Mouse (Mus musculus): ENCODE results near the gene Calhm5. TPM values are rescaled to one million over a fixed set of nuclear protein-coding genes. Genes with fewer than 3 reads are reported as not detected.
A peak's percentile ranks its signal among the peaks of the same experiment; 100 is the strongest.

The Calhm5 gene
- 0.08 and 0.09 TPM in 2 replicates for polyA plus RNA-seq (2014; fragmentation: Nextera tagmentation; extraction: Ambion mirVana)

- Histone ChIP-seq H3K36me3 (ENCODE audit: control insufficient read depth, insufficient read depth, low read length) (no peaks in the 10 kb centered on the region), H3K4me3 (ENCODE audit: low read depth, low read length) (0 out of 2 replicates have a peak within 1 kb of the TSS, but pooled peaks have one; percentile 6), H3K9me3 (ENCODE audit: control insufficient read depth, low read length) (no peaks in the 10 kb centered on the region), H3K4me1 (replicated peaks; ENCODE audit: control insufficient read depth, insufficient read depth, low read length) (no peaks in the 10 kb centered on the region), H3K27me3 (replicated peaks; ENCODE audit: control insufficient read depth, insufficient read depth, low read length) (no peaks in the 10 kb centered on the region), H3K27ac (ENCODE audit: low read depth, low read length) (no peak within 1 kb of the TSS), H3K4me2 (peak within 1 kb of the TSS; percentile 48), H3K9ac (ENCODE audit: low read depth, low read length) (no peak within 1 kb of the TSS)
- 15% methylated on average over 9 of the region's 9 CpGs for WGBS
- DNase-seq (ENCODE audit: low spot score) (no peak), ATAC-seq (replicated peaks; ENCODE audit: low FRiP score) (peak; percentile 51)
Measured at GRCm38 (mm10) chr10:34096418-34096883, at the start of gene Calhm5. Calhm5 (minus strand) TSS chr10:34096519.

DNA sequence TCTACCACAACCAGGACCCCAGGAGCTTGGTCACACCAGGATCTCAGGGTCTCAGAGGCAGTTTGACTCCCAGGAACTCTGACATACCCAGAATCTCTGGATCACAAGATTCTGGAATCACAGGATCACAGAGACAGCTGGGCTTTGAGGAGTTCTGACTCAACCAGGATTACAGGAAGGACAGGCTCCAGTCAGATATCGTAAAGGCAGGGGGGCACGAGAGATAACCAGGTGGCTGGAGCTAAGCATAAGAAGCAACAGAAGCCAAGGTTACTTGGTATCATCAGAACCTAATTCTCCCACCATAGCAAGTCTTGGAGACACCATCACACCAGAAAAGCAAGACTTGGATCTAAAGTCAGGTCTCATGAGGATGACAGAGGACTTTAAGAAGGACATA lies 45.4 kb upstream of the Calhm5 start:
- H3K9ac ChIP-seq (ENCODE audit: low read depth, low read length): no peak overlapping the region
- H3K4me1 ChIP-seq (replicated peaks; ENCODE audit: control insufficient read depth, insufficient read depth, low read length): no peaks in the 10 kb centered on the region
- H3K36me3 ChIP-seq (ENCODE audit: control insufficient read depth, insufficient read depth, low read length): no peaks in the 10 kb centered on the region
- H3K27ac ChIP-seq (ENCODE audit: low read depth, low read length): no peak overlapping the region
- no peak overlapping the region for H3K4me2 ChIP-seq
- ATAC-seq (replicated peaks; ENCODE audit: low FRiP score): no peak
- WGBS: 59% methylated on average over 2 of the region's 2 CpGs
- no peaks in the 10 kb centered on the region for H3K9me3 ChIP-seq (ENCODE audit: control insufficient read depth, low read length)
- DNase-seq (ENCODE audit: low spot score): no peak
- no peaks in the 10 kb centered on the region for H3K27me3 ChIP-seq (replicated peaks; ENCODE audit: control insufficient read depth, insufficient read depth, low read length)
- no peak overlapping the region for H3K4me3 ChIP-seq (ENCODE audit: low read depth, low read length)

DNA sequence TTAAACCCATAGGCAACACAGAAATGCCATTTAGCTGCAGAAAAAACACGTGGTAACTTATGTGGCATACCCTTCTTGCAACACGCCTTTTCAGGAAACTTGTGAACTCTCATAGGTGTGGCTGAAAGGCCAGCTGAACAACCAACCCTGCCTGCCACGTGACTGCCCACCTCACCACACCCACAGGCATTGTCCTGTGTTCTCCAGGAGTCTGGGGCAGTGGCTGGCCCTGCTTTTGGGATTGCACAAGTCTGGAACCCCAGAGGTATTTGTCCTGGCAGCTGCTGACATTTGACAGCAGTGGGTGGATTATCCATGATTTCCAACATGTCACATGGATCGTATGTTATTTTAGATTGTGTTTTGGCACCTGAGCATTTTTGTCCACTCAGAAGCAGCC lies 43.4 kb upstream of the Calhm5 start:
- no peak for DNase-seq (ENCODE audit: low spot score)
- no peak overlapping the region for H3K4me3 ChIP-seq (ENCODE audit: low read depth, low read length)
- WGBS: 65% methylated on average over 4 of the region's 4 CpGs
- no peaks in the 10 kb centered on the region for H3K27me3 ChIP-seq (replicated peaks; ENCODE audit: control insufficient read depth, insufficient read depth, low read length)
- H3K4me2 ChIP-seq: no peak overlapping the region
- H3K9me3 ChIP-seq (ENCODE audit: control insufficient read depth, low read length): no peaks in the 10 kb centered on the region
- no peak overlapping the region for H3K9ac ChIP-seq (ENCODE audit: low read depth, low read length)
- no peak for ATAC-seq (replicated peaks; ENCODE audit: low FRiP score)
- no peaks in the 10 kb centered on the region for H3K4me1 ChIP-seq (replicated peaks; ENCODE audit: control insufficient read depth, insufficient read depth, low read length)
- no peaks in the 10 kb centered on the region for H3K36me3 ChIP-seq (ENCODE audit: control insufficient read depth, insufficient read depth, low read length)
- H3K27ac ChIP-seq (ENCODE audit: low read depth, low read length): no peak overlapping the region

DNA sequence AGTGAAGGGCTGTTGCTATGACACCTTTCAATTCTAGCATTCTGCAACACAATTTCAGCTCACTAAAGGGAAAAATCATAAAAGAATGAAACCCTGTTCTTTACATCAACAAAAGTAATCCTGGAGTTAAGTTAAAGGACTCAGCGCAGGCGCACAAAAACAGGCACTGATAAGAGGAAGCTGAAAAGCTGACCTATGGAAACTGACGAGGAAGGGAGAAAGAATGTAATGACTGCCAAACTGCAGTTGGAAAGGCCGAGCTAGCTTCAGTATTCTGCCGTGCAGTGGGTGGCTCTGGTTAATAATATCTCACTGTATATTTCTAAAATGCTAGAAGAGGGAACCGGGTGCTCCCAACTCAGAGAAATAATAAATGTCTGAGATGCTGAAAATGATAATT lies 41.7 kb upstream of the Calhm5 start:
- H3K4me1 ChIP-seq (replicated peaks; ENCODE audit: control insufficient read depth, insufficient read depth, low read length): no peaks in the 10 kb centered on the region
- no peak overlapping the region for H3K27ac ChIP-seq (ENCODE audit: low read depth, low read length)
- no peak overlapping the region for H3K9ac ChIP-seq (ENCODE audit: low read depth, low read length)
- DNase-seq (ENCODE audit: low spot score) (no peak), ATAC-seq (replicated peaks; ENCODE audit: low FRiP score) (no peak)
- H3K4me3 ChIP-seq (ENCODE audit: low read depth, low read length): no peak overlapping the region
- H3K36me3 ChIP-seq (ENCODE audit: control insufficient read depth, insufficient read depth, low read length): no peaks in the 10 kb centered on the region
- H3K27me3 ChIP-seq (replicated peaks; ENCODE audit: control insufficient read depth, insufficient read depth, low read length): no peaks in the 10 kb centered on the region
- 48% methylated on average over 6 of the region's 6 CpGs for WGBS
- no peak overlapping the region for H3K4me2 ChIP-seq
- H3K9me3 ChIP-seq (ENCODE audit: control insufficient read depth, low read length): no peaks in the 10 kb centered on the region

- H3K9me3 ChIP-seq (ENCODE audit: control insufficient read depth, low read length): no peaks in the 10 kb centered on the region
- no peak for DNase-seq (ENCODE audit: low spot score)
- no peak overlapping the region for H3K9ac ChIP-seq (ENCODE audit: low read depth, low read length)
- no peak overlapping the region for H3K4me3 ChIP-seq (ENCODE audit: low read depth, low read length)
- WGBS: 44% methylated on average over 6 of the region's 6 CpGs
- ATAC-seq (replicated peaks; ENCODE audit: low FRiP score): no peak
- no peaks in the 10 kb centered on the region for H3K36me3 ChIP-seq (ENCODE audit: control insufficient read depth, insufficient read depth, low read length)
- H3K27me3 ChIP-seq (replicated peaks; ENCODE audit: control insufficient read depth, insufficient read depth, low read length): no peaks in the 10 kb centered on the region
- H3K4me2 ChIP-seq: no peak overlapping the region
- H3K27ac ChIP-seq (ENCODE audit: low read depth, low read length): no peak overlapping the region
- H3K4me1 ChIP-seq (replicated peaks; ENCODE audit: control insufficient read depth, insufficient read depth, low read length): no peaks in the 10 kb centered on the region
Measured at GRCm38 (mm10) chr10:34136432-34136831, 40.1 kb upstream of the Calhm5 start.

GRCm38 (mm10) chr10:34131356-34131755 lies 35.0 kb upstream of the Calhm5 start:
- DNase-seq (ENCODE audit: low spot score) (no peak), ATAC-seq (replicated peaks; ENCODE audit: low FRiP score) (no peak; the same call in 1 of the 2 replicates)
- H3K9ac ChIP-seq (ENCODE audit: low read depth, low read length): no peak overlapping the region
- H3K4me3 ChIP-seq (ENCODE audit: low read depth, low read length): no peak overlapping the region
- H3K9me3 ChIP-seq (ENCODE audit: control insufficient read depth, low read length): no peaks in the 10 kb centered on the region
- no peaks in the 10 kb centered on the region for H3K36me3 ChIP-seq (ENCODE audit: control insufficient read depth, insufficient read depth, low read length)
- 47% methylated on average over 2 of the region's 2 CpGs for WGBS
- H3K4me1 ChIP-seq (replicated peaks; ENCODE audit: control insufficient read depth, insufficient read depth, low read length): no peaks in the 10 kb centered on the region
- H3K4me2 ChIP-seq: no peak overlapping the region
- H3K27ac ChIP-seq (ENCODE audit: low read depth, low read length): no peak overlapping the region
- no peaks in the 10 kb centered on the region for H3K27me3 ChIP-seq (replicated peaks; ENCODE audit: control insufficient read depth, insufficient read depth, low read length)

DNA sequence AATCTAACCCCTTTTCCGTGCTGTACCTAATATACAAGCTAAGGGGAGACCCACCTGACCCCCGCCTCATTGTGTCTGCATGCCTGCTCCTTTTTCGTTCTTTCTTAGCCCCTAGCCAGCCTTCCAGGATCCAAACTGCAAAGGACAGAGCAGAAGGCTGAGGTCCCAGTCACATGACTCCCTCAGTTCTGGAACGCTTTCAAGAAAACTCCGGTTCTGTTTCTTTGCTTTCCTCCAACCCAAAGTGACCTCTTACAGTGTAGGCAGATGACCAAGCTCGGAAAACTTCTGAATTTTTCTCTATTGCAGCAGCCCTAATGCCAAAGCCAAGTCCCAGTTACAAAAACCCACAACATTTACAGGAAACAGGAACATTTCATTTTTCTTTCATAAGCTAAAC lies 32.1 kb upstream of the Calhm5 start:
- ATAC-seq (replicated peaks; ENCODE audit: low FRiP score) (no peak), DNase-seq (ENCODE audit: low spot score) (no peak)
- H3K4me1 ChIP-seq (replicated peaks; ENCODE audit: control insufficient read depth, insufficient read depth, low read length): no peaks in the 10 kb centered on the region
- no peak overlapping the region for H3K4me2 ChIP-seq
- H3K36me3 ChIP-seq (ENCODE audit: control insufficient read depth, insufficient read depth, low read length): no peaks in the 10 kb centered on the region
- no peak overlapping the region for H3K27ac ChIP-seq (ENCODE audit: low read depth, low read length)
- H3K4me3 ChIP-seq (ENCODE audit: low read depth, low read length): no peak overlapping the region
- no peak overlapping the region for H3K9ac ChIP-seq (ENCODE audit: low read depth, low read length)
- H3K9me3 ChIP-seq (ENCODE audit: control insufficient read depth, low read length): no peaks in the 10 kb centered on the region
- 83% methylated on average over 6 of the region's 6 CpGs for WGBS
- H3K27me3 ChIP-seq (replicated peaks; ENCODE audit: control insufficient read depth, insufficient read depth, low read length): no peaks in the 10 kb centered on the region

- H3K27me3 ChIP-seq (replicated peaks; ENCODE audit: control insufficient read depth, insufficient read depth, low read length): no peaks in the 10 kb centered on the region
- H3K4me2 ChIP-seq: peak within 1 kb of the TSS; percentile 91
- ATAC-seq (replicated peaks; ENCODE audit: low FRiP score) (peak; percentile 62), DNase-seq (ENCODE audit: low spot score) (peak; percentile 52)
- peak within 1 kb of the TSS; percentile 52 for H3K9ac ChIP-seq (ENCODE audit: low read depth, low read length)
- H3K4me1 ChIP-seq (replicated peaks; ENCODE audit: control insufficient read depth, insufficient read depth, low read length): no peaks in the 10 kb centered on the region
- no peaks in the 10 kb centered on the region for H3K9me3 ChIP-seq (ENCODE audit: control insufficient read depth, low read length)
- no peaks in the 10 kb centered on the region for H3K36me3 ChIP-seq (ENCODE audit: control insufficient read depth, insufficient read depth, low read length)
- 15% methylated on average over 44 of the region's 44 CpGs for WGBS
- peak within 1 kb of the TSS; percentile 53 for H3K4me3 ChIP-seq (ENCODE audit: low read depth, low read length)
- no peak within 1 kb of the TSS for H3K27ac ChIP-seq (ENCODE audit: low read depth, low read length)
Measured at GRCm38 (mm10) chr10:34127392-34128378, 31.4 kb upstream of the Calhm5 start, which contains the start of gene Calhm6. Calhm6 (minus strand) TSS chr10:34127984.

All from liver, embryonic 11.5 days (tissue).